Mouse (Mus musculus): Measurements from ENCODE around the gene Il17rd.

Il17rd gene

GRCm38 (mm10) chr14:27094247-27094646, 55.5 kb downstream of the Il17rd start:
- no peak for ATAC-seq (ENCODE audit: low TSS enrichment)

- peak; percentile 69; the same call in 1 of the 2 replicates for ATAC-seq (ENCODE audit: low TSS enrichment)
These were observed 57.4 kb downstream of the Il17rd start for GRCm38 (mm10) chr14:27096133-27096532.

GRCm38 (mm10) chr14:27096779-27097178, 58.0 kb downstream of the Il17rd start:
- 0 out of 2 replicates have a peak, but pooled peaks have one; percentile 33 for ATAC-seq (ENCODE audit: low TSS enrichment)

- ATAC-seq (ENCODE audit: low TSS enrichment): no peak
These were observed 63.0 kb downstream of the Il17rd start for GRCm38 (mm10) chr14:27101735-27102134.

- ATAC-seq (ENCODE audit: low TSS enrichment): peak; percentile 77
These were observed 64.0 kb downstream of the Il17rd start for GRCm38 (mm10) chr14:27102720-27103119.

GRCm38 (mm10) chr14:27105731-27106457, 67.2 kb downstream of the Il17rd start:
- ATAC-seq (ENCODE audit: low TSS enrichment): peak; percentile 88

- no peak for ATAC-seq (ENCODE audit: low TSS enrichment)
These were observed 70.2 kb downstream of the Il17rd start for GRCm38 (mm10) chr14:27108748-27109504.

GRCm38 (mm10) chr14:27114362-27115274, 75.9 kb downstream of the Il17rd start, which contains the start of gene Arhgef3:
Arhgef3 (plus strand) TSS chr14:27114899.
- ATAC-seq (ENCODE audit: low TSS enrichment): no peak

- no peak for ATAC-seq (ENCODE audit: low TSS enrichment)
These were observed 76.5 kb downstream of the Il17rd start for GRCm38 (mm10) chr14:27115275-27115660.

- ATAC-seq (ENCODE audit: low TSS enrichment): no peak
These were observed 77.2 kb downstream of the Il17rd start for GRCm38 (mm10) chr14:27115991-27116390.

- no peak for ATAC-seq (ENCODE audit: low TSS enrichment)
These were observed 77.9 kb downstream of the Il17rd start for GRCm38 (mm10) chr14:27116577-27117165.

- ATAC-seq (ENCODE audit: low TSS enrichment): no peak
These were observed 79.8 kb downstream of the Il17rd start for GRCm38 (mm10) chr14:27118546-27118945.

GRCm38 (mm10) chr14:27122646-27123045, 83.9 kb downstream of the Il17rd start:
- ATAC-seq (ENCODE audit: low TSS enrichment): no peak

GRCm38 (mm10) chr14:27123543-27123942, 84.8 kb downstream of the Il17rd start:
- no peak for ATAC-seq (ENCODE audit: low TSS enrichment)

- ATAC-seq (ENCODE audit: low TSS enrichment): no peak
These were observed 91.3 kb downstream of the Il17rd start for GRCm38 (mm10) chr14:27130031-27130430.

- ATAC-seq (ENCODE audit: low TSS enrichment): no peak
These were observed 91.9 kb downstream of the Il17rd start for GRCm38 (mm10) chr14:27130676-27131075.

- ATAC-seq (ENCODE audit: low TSS enrichment): no peak
These were observed 92.8 kb downstream of the Il17rd start for GRCm38 (mm10) chr14:27131521-27131920.

GRCm38 (mm10) chr14:27138891-27139290, 100.2 kb downstream of the Il17rd start:
- no peak for ATAC-seq (ENCODE audit: low TSS enrichment)

- peak; percentile 93 for ATAC-seq (ENCODE audit: low TSS enrichment)
These were observed 101.2 kb downstream of the Il17rd start for GRCm38 (mm10) chr14:27139968-27140367.

GRCm38 (mm10) chr14:27141486-27141885, 102.7 kb downstream of the Il17rd start:
- ATAC-seq (ENCODE audit: low TSS enrichment): no peak

GRCm38 (mm10) chr14:27142680-27143079, 103.9 kb downstream of the Il17rd start:
- no peak for ATAC-seq (ENCODE audit: low TSS enrichment)
